Comparison of ENCODE assay signal across 25 mouse cellular contexts in the genomic region with DNA sequence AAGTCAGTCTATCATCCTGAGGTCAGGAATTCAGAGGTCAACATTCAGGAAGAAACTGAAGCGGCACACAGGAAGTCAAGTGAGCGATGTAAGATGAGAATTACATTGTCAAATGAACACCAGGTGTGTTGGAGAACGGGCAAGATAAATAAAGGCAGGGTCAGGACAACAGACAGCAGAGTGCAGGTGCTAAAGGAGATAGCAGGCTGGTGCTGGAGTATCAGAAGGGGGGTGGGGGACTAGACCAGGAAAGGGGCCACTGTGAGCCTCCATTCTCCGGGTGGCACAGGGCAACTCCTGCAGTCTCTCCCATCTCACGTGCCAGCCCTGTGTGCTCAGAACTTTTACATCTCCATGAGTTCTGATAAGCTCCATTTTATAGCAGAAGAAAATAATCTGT.
A peak's percentile ranks its signal among the peaks of the same experiment; 100 is the strongest.
DNase-seq lines count a peak whose midpoint lies in the region; ATAC-seq and TF ChIP-seq lines count a peak whose summit lies in the region.
"Had no signal": no experiment of that assay in that cellular context is flagged by ENCODE, and none has a peak within 500 bp of the region (broad histone marks: within the 10 kb centered on the region; RNA-seq: fewer than 3 reads in every experiment).

No protein-coding gene starts in this region.

- H3K4me3 ChIP-seq in liver, postnatal 0 days (ENCODE audit: low read depth, low read length): no peak overlapping the region
- H3K4me3 ChIP-seq in liver, embryonic 16.5 days (ENCODE audit: low read depth, low read length): no peak overlapping the region
- H3K4me3 ChIP-seq: embryonic facial prominence, embryonic 12.5 days; heart, adult 2 months; midbrain, embryonic 13.5 days had no signal

- no peak overlapping the region for H3K27ac ChIP-seq in liver, postnatal 0 days (ENCODE audit: low read depth)
- no peak overlapping the region for H3K27ac ChIP-seq in liver, embryonic 16.5 days (ENCODE audit: low read length)
- H3K27ac ChIP-seq: embryonic facial prominence, embryonic 12.5 days; heart, adult 2 months; hindbrain, embryonic 14.5 days; midbrain, embryonic 13.5 days; stomach, postnatal 0 days had no signal

- no peak overlapping the region for H3K4me2 ChIP-seq in liver, postnatal 0 days (ENCODE audit: low read depth, low read length)
- no peak overlapping the region for H3K4me2 ChIP-seq in liver, embryonic 16.5 days (ENCODE audit: low read depth, low read length)
- H3K4me2 ChIP-seq: embryonic facial prominence, embryonic 12.5 days; hindbrain, embryonic 14.5 days; midbrain, embryonic 13.5 days had no signal

- no peaks in the 10 kb centered on the region for H3K27me3 ChIP-seq in liver, postnatal 0 days (ENCODE audit: insufficient read depth, low read length)
- H3K27me3 ChIP-seq in liver, embryonic 16.5 days (ENCODE audit: control insufficient read depth, insufficient read depth, low read depth, low read length): no peaks in the 10 kb centered on the region
- H3K27me3 ChIP-seq: embryonic facial prominence, embryonic 12.5 days; midbrain, embryonic 13.5 days; Patski had no signal

- TF ChIP-seq EP300 in liver, postnatal 0 days (IDR thresholded peaks at IDR 0.05; ENCODE audit: low read depth): no peak

- intact Hi-C loops in heart, postnatal 36 days (cut with DNase I): no loop called here

- ATAC-seq in liver, postnatal 0 days: no peak
- ATAC-seq in liver, embryonic 16.5 days (ENCODE audit: low read depth): peak; percentile 79
- ATAC-seq: inflammation-experienced regulatory T-cells, adult 6 months; midbrain, embryonic 13.5 days; Patski had no signal

- no peaks in the 10 kb centered on the region for H3K36me3 ChIP-seq in liver, postnatal 0 days (replicated peaks; ENCODE audit: insufficient read depth, low read length)
- H3K36me3 ChIP-seq in liver, embryonic 16.5 days (ENCODE audit: control insufficient read depth, insufficient read depth): no peaks in the 10 kb centered on the region
- H3K36me3 ChIP-seq: embryonic facial prominence, embryonic 12.5 days; midbrain, embryonic 13.5 days had no signal

- TF ChIP-seq CTCF in liver, postnatal 0 days (IDR thresholded peaks at IDR 0.05; ENCODE audit: low read depth): no peak

- H3K4me1 ChIP-seq in liver, postnatal 0 days (ENCODE audit: insufficient read depth): 0 out of 2 replicates have a peak, but pooled peaks cover 2% of the 10 kb centered on the region
- peaks cover 15% of the 10 kb centered on the region for H3K4me1 ChIP-seq in liver, embryonic 16.5 days (ENCODE audit: control insufficient read depth, low read depth, low read length)

- no peaks in the 10 kb centered on the region for H3K9me3 ChIP-seq in liver, postnatal 0 days (ENCODE audit: low read length)
- H3K9me3 ChIP-seq in liver, embryonic 16.5 days (replicated peaks; ENCODE audit: control insufficient read depth, low read length): no peaks in the 10 kb centered on the region
- H3K9me3 ChIP-seq: embryonic facial prominence, embryonic 12.5 days; midbrain, embryonic 13.5 days had no signal

- whole genome bisulfite sequencing in liver, postnatal 0 days (ENCODE audit: insufficient replicate concordance): 26% methylated on average over 5 of the region's 5 CpGs
- 18% methylated on average over 5 of the region's 5 CpGs for WGBS in liver, embryonic 16.5 days (ENCODE audit: insufficient replicate concordance)

- peak; percentile 49 for DNase-seq in heart, adult 11 months
- DNase-seq in heart, postnatal 36 days: no peak
- DNase-seq in liver: peak; percentile 31
- no peak for DNase-seq in liver, postnatal 0 days
- no peak for DNase-seq in yolk sac, embryonic 10.5 days (ENCODE audit: low spot score)
- no peak for DNase-seq in frontal cortex, adult 2 months (ENCODE audit: extremely low spot score in 1 of 2, low spot score in 1 of 2)
- DNase-seq: adrenal gland, postnatal 36 days; cerebellum, adult 11-12 months; cerebellum, postnatal 14 days; gastrocnemius, postnatal 25 days; heart, adult 2 months; kidney, adult 9 months; kidney, postnatal 14 days; lung, adult 18-20 months; lung, postnatal 10 days; thymus, adult 2 months; thymus, postnatal 4 days had no signal

- H3K9ac ChIP-seq in liver, postnatal 0 days (replicated peaks): no peak overlapping the region
- H3K9ac ChIP-seq in liver, embryonic 16.5 days (ENCODE audit: low read depth, low read length): no peak overlapping the region
- H3K9ac ChIP-seq: embryonic facial prominence, embryonic 12.5 days; forebrain, postnatal 0 days; hindbrain, embryonic 14.5 days; midbrain, embryonic 13.5 days had no signal

Comparison
In these comparisons a context has a peak if more than half of its experiments do, and no peak if none do; other contexts are left out.
1. DNase-seq: peak in heart, adult 11 months (single experiment) and liver (single experiment); none in heart, postnatal 36 days (0 of 2), liver, postnatal 0 days (single experiment), yolk sac, embryonic 10.5 days (single experiment) and frontal cortex, adult 2 months (0 of 2).